Mouse (Mus musculus): Measurements from ENCODE around the gene Stard7. TPM values are rescaled to one million over a fixed set of nuclear protein-coding genes. Genes with fewer than 3 reads are reported as not detected.

Gene Stard7
- polyA plus RNA-seq, 1 experiment = 25.4 TPM

GRCm38 (mm10) chr2:127316431-127316830 is 46.4 kb downstream of the Stard7 start:
- Histone ChIP-seq H3K4me3 (replicated peaks; ENCODE audit: control insufficient read depth, low read depth, low read length) (no peak overlapping the region), H3K4me1 (ENCODE audit: control insufficient read depth, insufficient read depth, low read length) (peaks cover 3% of the 10 kb centered on the region; the same call in 1 of the 2 replicates), H3K27ac (ENCODE audit: control insufficient read depth, insufficient read depth, low read depth, low read length, poor library complexity) (no peak overlapping the region)
- 77% methylated on average over 5 of the region's 5 CpGs for WGBS
- TF ChIP-seq POLR2A (IDR thresholded peaks at IDR 0.05; ENCODE audit: borderline replicate concordance, control insufficient read depth, low read depth, low read length) = no peak
- TF ChIP-seq CTCF (IDR thresholded peaks at IDR 0.05; ENCODE audit: control insufficient read depth, insufficient read depth, low read length) = no peak

DNA sequence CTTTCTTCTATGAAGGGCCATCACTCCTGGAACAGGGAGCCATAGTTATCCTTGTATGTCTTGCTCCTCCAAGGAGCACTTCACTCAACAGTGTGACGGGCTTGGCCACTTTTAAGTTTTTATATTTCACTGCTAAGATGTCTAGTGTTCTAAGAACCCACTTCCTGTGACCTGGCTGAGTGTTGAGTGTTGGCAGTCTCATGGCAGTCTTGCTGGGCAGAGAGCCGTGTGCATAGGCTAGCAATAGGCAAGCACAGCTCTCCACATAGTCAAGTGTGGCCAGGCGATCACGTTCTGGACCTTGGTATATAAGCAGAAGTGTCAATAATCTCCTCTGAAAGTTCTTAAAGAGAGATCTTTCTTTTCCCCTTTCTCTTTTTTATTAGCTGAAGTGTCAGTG is 48.1 kb downstream of the Stard7 start:
- TF ChIP-seq POLR2A (IDR thresholded peaks at IDR 0.05; ENCODE audit: borderline replicate concordance, control insufficient read depth, low read depth, low read length) (no peak), CTCF (IDR thresholded peaks at IDR 0.05; ENCODE audit: control insufficient read depth, insufficient read depth, low read length) (no peak)
- no peak overlapping the region for H3K4me3 ChIP-seq (replicated peaks; ENCODE audit: control insufficient read depth, low read depth, low read length)
- H3K27ac ChIP-seq (ENCODE audit: control insufficient read depth, insufficient read depth, low read depth, low read length, poor library complexity) = no peak overlapping the region
- WGBS = 21% methylated on average over 4 of the region's 4 CpGs
- peaks cover 3% of the 10 kb centered on the region; the same call in 1 of the 2 replicates for H3K4me1 ChIP-seq (ENCODE audit: control insufficient read depth, insufficient read depth, low read length)

- Histone ChIP-seq H3K27ac (ENCODE audit: control insufficient read depth, insufficient read depth, low read depth, low read length, poor library complexity) (no peak overlapping the region), H3K4me3 (replicated peaks; ENCODE audit: control insufficient read depth, low read depth, low read length) (no peak overlapping the region), H3K4me1 (ENCODE audit: control insufficient read depth, insufficient read depth, low read length) (peaks cover 3% of the 10 kb centered on the region; the same call in 1 of the 2 replicates)
- WGBS = 19% methylated on average over 4 of the region's 4 CpGs
- TF ChIP-seq CTCF (IDR thresholded peaks at IDR 0.05; ENCODE audit: control insufficient read depth, insufficient read depth, low read length) (no peak), POLR2A (IDR thresholded peaks at IDR 0.05; ENCODE audit: borderline replicate concordance, control insufficient read depth, low read depth, low read length) (no peak)
Observed at GRCm38 (mm10) chr2:127319071-127319470, 49.1 kb downstream of the Stard7 start.

GRCm38 (mm10) chr2:127322671-127323285 is 52.8 kb downstream of the Stard7 start:
- Histone ChIP-seq H3K4me3 (replicated peaks; ENCODE audit: control insufficient read depth, low read depth, low read length) (no peak overlapping the region), H3K4me1 (ENCODE audit: control insufficient read depth, insufficient read depth, low read length) (peaks cover 4% of the 10 kb centered on the region), H3K27ac (ENCODE audit: control insufficient read depth, insufficient read depth, low read depth, low read length, poor library complexity) (no peak overlapping the region)
- 33% methylated on average over 6 of the region's 6 CpGs for WGBS
- TF ChIP-seq CTCF (IDR thresholded peaks at IDR 0.05; ENCODE audit: control insufficient read depth, insufficient read depth, low read length) (no peak), POLR2A (IDR thresholded peaks at IDR 0.05; ENCODE audit: borderline replicate concordance, control insufficient read depth, low read depth, low read length) (no peak)

DNA sequence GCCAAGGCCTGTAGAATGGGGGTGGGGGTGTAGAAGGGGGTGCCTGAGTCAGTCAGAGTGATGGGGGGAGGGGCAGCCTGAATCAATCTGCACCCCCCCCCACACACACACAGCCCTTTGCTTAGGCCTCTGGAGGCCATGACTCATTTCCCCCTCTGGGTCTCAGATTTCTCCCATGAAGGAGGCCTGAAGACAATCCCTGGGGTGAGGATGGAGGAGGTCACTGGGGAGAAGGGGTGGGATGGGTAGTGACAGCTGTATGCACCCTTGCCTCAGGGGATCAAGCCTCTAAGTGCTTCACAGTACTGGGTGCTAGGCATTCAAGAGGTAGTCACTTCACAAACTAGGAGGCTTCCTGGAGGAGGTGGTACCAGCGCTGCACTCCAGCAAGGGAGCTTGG is 53.6 kb downstream of the Stard7 start:
- H3K4me3 ChIP-seq (replicated peaks; ENCODE audit: control insufficient read depth, low read depth, low read length) = no peak overlapping the region
- H3K4me1 ChIP-seq (ENCODE audit: control insufficient read depth, insufficient read depth, low read length) = peaks cover 9% of the 10 kb centered on the region
- WGBS = 78% methylated on average over 1 of the region's 1 CpGs
- H3K27ac ChIP-seq (ENCODE audit: control insufficient read depth, insufficient read depth, low read depth, low read length, poor library complexity) = no peak overlapping the region
- TF ChIP-seq POLR2A (IDR thresholded peaks at IDR 0.05; ENCODE audit: borderline replicate concordance, control insufficient read depth, low read depth, low read length) (no peak), CTCF (IDR thresholded peaks at IDR 0.05; ENCODE audit: control insufficient read depth, insufficient read depth, low read length) (no peak)

- no peak for TF ChIP-seq CTCF (IDR thresholded peaks at IDR 0.05; ENCODE audit: control insufficient read depth, insufficient read depth, low read length)
- TF ChIP-seq POLR2A (IDR thresholded peaks at IDR 0.05; ENCODE audit: borderline replicate concordance, control insufficient read depth, low read depth, low read length) = no peak
Observed at GRCm38 (mm10) chr2:127324456-127324855, 54.4 kb downstream of the Stard7 start.

GRCm38 (mm10) chr2:127328090-127328851 is 58.3 kb downstream of the Stard7 start:
- H3K27ac ChIP-seq (ENCODE audit: control insufficient read depth, insufficient read depth, low read depth, low read length, poor library complexity) = 0 out of 2 replicates have a peak overlapping the region, but pooled peaks have one; percentile 13
- peaks cover 12% of the 10 kb centered on the region for H3K4me1 ChIP-seq (ENCODE audit: control insufficient read depth, insufficient read depth, low read length)
- 25% methylated on average over 12 of the region's 12 CpGs for WGBS

More at GRCm38 (mm10) chr2:127324456-127324855, 54.4 kb downstream of the Stard7 start:
- H3K4me3 ChIP-seq (replicated peaks; ENCODE audit: control insufficient read depth, low read depth, low read length) = no peak overlapping the region
- 31% methylated on average over 7 of the region's 7 CpGs for whole genome bisulfite sequencing
- peaks cover 11% of the 10 kb centered on the region for H3K4me1 ChIP-seq (ENCODE audit: control insufficient read depth, insufficient read depth, low read length)
- no peak overlapping the region for H3K27ac ChIP-seq (ENCODE audit: control insufficient read depth, insufficient read depth, low read depth, low read length, poor library complexity)

DNA sequence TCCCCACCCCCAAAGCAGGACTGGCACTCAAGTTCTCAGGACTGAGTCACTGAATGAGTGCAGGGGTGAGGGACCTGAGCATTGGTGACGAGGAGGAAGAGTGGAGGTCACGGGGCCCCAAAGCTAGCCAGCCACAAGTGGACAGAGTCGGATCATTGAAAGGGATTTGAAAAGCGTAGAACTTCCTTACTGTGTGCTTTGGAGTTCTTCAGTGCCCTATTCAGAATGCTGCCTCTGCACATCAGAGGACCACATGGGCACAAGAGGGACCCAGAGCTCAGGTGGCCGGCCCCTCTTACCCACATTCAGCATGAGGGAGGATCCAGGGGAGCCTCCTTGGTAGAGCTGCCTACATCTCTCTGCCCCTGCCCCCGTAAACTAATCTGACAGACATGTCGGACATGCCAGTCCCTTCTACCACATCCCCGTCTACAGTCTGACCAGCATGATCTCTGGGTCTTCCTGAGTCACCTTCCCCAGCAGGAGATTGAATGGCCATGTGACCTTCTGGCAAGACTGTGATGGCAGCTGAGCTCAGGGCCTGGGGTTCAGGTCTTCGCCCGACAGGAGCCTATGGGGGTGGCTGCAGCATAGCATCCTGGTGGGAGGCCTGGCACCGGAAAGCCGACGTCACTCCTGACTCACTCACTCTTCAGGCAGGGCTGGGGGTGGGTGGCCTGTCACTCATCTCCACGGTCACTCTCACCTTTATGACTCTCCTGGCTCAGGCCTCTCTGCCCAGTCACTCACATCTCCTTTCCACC is 63.0 kb downstream of the Stard7 start:
- Histone ChIP-seq H3K4me3 (replicated peaks; ENCODE audit: control insufficient read depth, low read depth, low read length) (no peak overlapping the region), H3K27ac (ENCODE audit: control insufficient read depth, insufficient read depth, low read depth, low read length, poor library complexity) (peak overlapping the region; percentile 9), H3K4me1 (ENCODE audit: control insufficient read depth, insufficient read depth, low read length) (peaks cover 11% of the 10 kb centered on the region)

More at GRCm38 (mm10) chr2:127328090-127328851, 58.3 kb downstream of the Stard7 start:
- no peak overlapping the region for H3K4me3 ChIP-seq (replicated peaks; ENCODE audit: control insufficient read depth, low read depth, low read length)
- TF ChIP-seq POLR2A (IDR thresholded peaks at IDR 0.05; ENCODE audit: borderline replicate concordance, control insufficient read depth, low read depth, low read length) (no peak), CTCF (IDR thresholded peaks at IDR 0.05; ENCODE audit: control insufficient read depth, insufficient read depth, low read length) (no peak)

More for the DNA sequence above, 63.0 kb downstream of the Stard7 start:
- TF ChIP-seq POLR2A (IDR thresholded peaks at IDR 0.05; ENCODE audit: borderline replicate concordance, control insufficient read depth, low read depth, low read length) = no peak
- 55% methylated on average over 14 of the region's 14 CpGs for WGBS
